Mouse (Mus musculus) myocyte (in vitro differentiated cells): ENCODE data around the gene Slc6a17. TPM values are rescaled to one million over a fixed set of nuclear protein-coding genes. Genes with fewer than 3 reads are reported as not detected.

ENCODE experiments used
- H3K27me3 ChIP-seq: one replicate; pipeline ENCODE4 v1.6.1; 2011; ENCODE audit not compliant: control insufficient read depth, insufficient read depth, insufficient read length
- H3K36me3 ChIP-seq: one replicate; pipeline ENCODE4 v1.6.1; 2011; ENCODE audit not compliant: control insufficient read depth, insufficient read depth
- H3K4me2 ChIP-seq: one replicate; pipeline ENCODE4 v1.6.1; 2011; ENCODE audit warnings: low read depth, control low read depth
- H3K4me3 ChIP-seq: one replicate; pipeline ENCODE4 v1.5.1; 2011; ENCODE audit warnings: mild to moderate bottlenecking, control low read depth, moderate library complexity
- H3K79me2 ChIP-seq: one replicate; pipeline ENCODE4 v1.6.1; 2011; ENCODE audit not compliant: control insufficient read depth, insufficient read depth
- H3ac ChIP-seq: one replicate; pipeline ENCODE4 v1.6.1; 2011; ENCODE audit not compliant: control insufficient read depth, insufficient read length
- CEBPB ChIP-seq: IDR thresholded peaks from 2 replicates; pipeline ENCODE4 v1.6.1; 2011; ENCODE audit warnings: mild to moderate bottlenecking, moderate library complexity; ENCODE audit not compliant: poor library complexity, insufficient read depth, severe bottlenecking
- E2F4 ChIP-seq: IDR thresholded peaks from one replicate; pipeline ENCODE4 v1.6.1; 2011; ENCODE audit warnings: mild to moderate bottlenecking, control low read depth, moderate library complexity; ENCODE audit not compliant: insufficient read depth
- MAX ChIP-seq: IDR thresholded peaks from one replicate; pipeline ENCODE4 v1.6.1; 2011; ENCODE audit warnings: low read depth, mild to moderate bottlenecking, control low read depth
- MYOD1 ChIP-seq, 3 experiments: IDR thresholded peaks; one replicate each; pipeline ENCODE4 v1.6.1; 2011; ENCODE audit warnings: control low read depth in 2 of 3, low read depth in 2 of 3, mild to moderate bottlenecking in 2 of 3, moderate library complexity in 1 of 3; ENCODE audit not compliant: insufficient read length in 2 of 3, control insufficient read depth in 1 of 3
- MYOG ChIP-seq, 3 experiments: IDR thresholded peaks; one replicate each; pipeline ENCODE4 v1.6.1; 2011; ENCODE audit warnings: control low read depth in 2 of 3, low read depth in 2 of 3, mild to moderate bottlenecking in 2 of 3; ENCODE audit not compliant: insufficient read length in 2 of 3, control insufficient read depth in 1 of 3, insufficient read depth in 1 of 3
- POLR2A ChIP-seq: IDR thresholded peaks from one replicate; pipeline ENCODE4 v1.6.1; 2011; ENCODE audit warnings: low read depth, mild to moderate bottlenecking, control low read depth, moderate library complexity; ENCODE audit not compliant: insufficient read length
- POLR2AphosphoS2 ChIP-seq: IDR thresholded peaks from one replicate; pipeline ENCODE4 v1.6.1; 2011; ENCODE audit warnings: low read depth, control low read depth; ENCODE audit not compliant: insufficient read length
- REST ChIP-seq: IDR thresholded peaks from one replicate; pipeline ENCODE4 v1.6.1; 2011; ENCODE audit warnings: mild to moderate bottlenecking, control low read depth, moderate library complexity; ENCODE audit not compliant: insufficient read depth, insufficient read length
- SRF ChIP-seq: IDR thresholded peaks from one replicate; pipeline ENCODE4 v1.6.1; 2011; ENCODE audit warnings: low read depth; ENCODE audit not compliant: control insufficient read depth, insufficient read length
- TCF12 ChIP-seq: IDR thresholded peaks from one replicate; pipeline ENCODE4 v1.6.1; 2011; ENCODE audit warnings: mild to moderate bottlenecking, control low read depth; ENCODE audit not compliant: poor library complexity, insufficient read depth, severe bottlenecking
- TCF3 ChIP-seq: IDR thresholded peaks from one replicate; pipeline ENCODE4 v1.6.1; 2011; ENCODE audit warnings: low read depth, control low read depth; ENCODE audit not compliant: insufficient read length
- USF1 ChIP-seq: IDR thresholded peaks from one replicate; pipeline ENCODE4 v1.6.1; 2011; ENCODE audit warnings: low read depth, mild to moderate bottlenecking, control low read depth, moderate library complexity
- polyA plus RNA-seq: library from polyadenylated mRNA; unstranded; fragments of >200 nt; fragmentation: generic; extraction: Trizol; gene quantifications from one replicate; pipeline ENCODE4 v1.2.1, GENCODE M21; 2012; ENCODE audit warnings: missing spikeins

Gene Slc6a17
- polyA plus RNA-seq, 1 experiment: 1.9 TPM

- Histone ChIP-seq H3K4me3 (no peak overlapping the region), H3K79me2 (no peaks in the 10 kb centered on the region), H3K4me2 (no peak overlapping the region), H3K36me3 (no peaks in the 10 kb centered on the region), H3ac (no peak overlapping the region), H3K27me3 (peaks cover 8% of the 10 kb centered on the region)
- TF ChIP-seq TCF12 (no peak), USF1 (no peak), POLR2AphosphoS2 (no peak), MYOG (IDR thresholded peaks at IDR 0.05; ENCODE audit: control insufficient read depth in 1 of 3, insufficient read depth in 1 of 3, insufficient read length in 2 of 3, low read depth in 2 of 3) (no peak), SRF (no peak), E2F4 (no peak), REST (no peak), POLR2A (no peak), MYOD1 (IDR thresholded peaks at IDR 0.05; ENCODE audit: control insufficient read depth in 1 of 3, insufficient read length in 2 of 3, low read depth in 2 of 3) (no peak), TCF3 (no peak), MAX (no peak), CEBPB (no peak)
These were observed 22.3 kb downstream of the Slc6a17 start for GRCm38 (mm10) chr3:107495524-107495923.

DNA sequence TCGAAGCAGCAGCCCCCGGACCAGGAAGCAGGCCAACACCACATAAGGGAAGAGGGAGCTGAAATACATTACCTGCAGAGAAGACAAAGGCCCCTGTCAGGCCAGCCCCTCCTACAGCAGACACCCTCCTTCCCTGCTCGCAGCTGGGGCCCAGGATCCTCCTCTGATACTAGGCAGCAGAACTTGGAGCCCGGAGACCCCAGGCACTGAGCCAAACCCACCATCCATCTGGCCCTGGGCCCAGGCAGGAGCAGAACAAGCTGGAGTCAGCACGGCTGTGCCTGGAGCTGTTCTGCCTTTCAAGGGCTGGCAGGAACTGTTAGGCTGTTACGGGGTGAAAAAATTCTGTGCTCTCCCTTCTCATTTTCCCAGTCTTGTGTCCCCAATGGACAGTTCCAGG lies 26.4 kb downstream of the Slc6a17 start:
- Histone ChIP-seq H3K4me3 (no peak overlapping the region), H3K36me3 (no peaks in the 10 kb centered on the region), H3ac (no peak overlapping the region), H3K4me2 (no peak overlapping the region), H3K27me3 (peaks cover 1% of the 10 kb centered on the region), H3K79me2 (no peaks in the 10 kb centered on the region)
- TF ChIP-seq SRF (no peak), USF1 (no peak), MYOG (IDR thresholded peaks at IDR 0.05; ENCODE audit: control insufficient read depth in 1 of 3, insufficient read depth in 1 of 3, insufficient read length in 2 of 3, low read depth in 2 of 3) (no peak), TCF12 (no peak), MAX (no peak), POLR2A (no peak), E2F4 (no peak), CEBPB (no peak), MYOD1 (IDR thresholded peaks at IDR 0.05; ENCODE audit: control insufficient read depth in 1 of 3, insufficient read length in 2 of 3, low read depth in 2 of 3) (no peak), POLR2AphosphoS2 (no peak), REST (no peak), TCF3 (no peak)

DNA sequence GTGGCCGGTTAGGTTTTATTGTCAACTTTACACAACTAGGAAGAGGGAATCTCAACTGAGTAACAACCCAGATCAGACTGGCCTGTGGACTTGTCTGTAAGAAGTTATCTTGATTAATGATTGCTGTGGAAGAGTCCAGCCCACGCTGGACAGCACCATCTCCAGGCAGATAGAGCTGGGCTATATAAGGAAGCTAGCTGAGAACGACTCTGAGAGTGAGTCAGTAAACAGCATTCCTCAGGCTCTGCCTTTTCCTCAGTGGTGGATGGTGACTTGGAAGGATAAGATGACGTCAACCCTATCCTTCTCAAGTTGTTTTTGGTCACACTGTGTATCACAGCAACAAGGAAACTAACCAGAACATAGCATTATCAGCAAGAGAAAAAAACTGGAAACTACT lies 29.2 kb downstream of the Slc6a17 start:
- H3K4me2 ChIP-seq: no peak overlapping the region
- peaks cover 4% of the 10 kb centered on the region for H3K27me3 ChIP-seq
- TF ChIP-seq MAX: no peak
- no peak for TF ChIP-seq MYOD1 (IDR thresholded peaks at IDR 0.05; ENCODE audit: control insufficient read depth in 1 of 3, insufficient read length in 2 of 3, low read depth in 2 of 3)
- no peak for TF ChIP-seq POLR2A
- no peak for TF ChIP-seq TCF3
- TF ChIP-seq MYOG (IDR thresholded peaks at IDR 0.05; ENCODE audit: control insufficient read depth in 1 of 3, insufficient read depth in 1 of 3, insufficient read length in 2 of 3, low read depth in 2 of 3): no peak
- TF ChIP-seq SRF: no peak
- no peak for TF ChIP-seq TCF12
- TF ChIP-seq POLR2AphosphoS2: no peak
- TF ChIP-seq USF1: no peak
- TF ChIP-seq E2F4: no peak
- no peak for TF ChIP-seq CEBPB
- no peak for TF ChIP-seq REST
- H3K79me2 ChIP-seq: no peaks in the 10 kb centered on the region
- H3K4me3 ChIP-seq: no peak overlapping the region
- H3K36me3 ChIP-seq: no peaks in the 10 kb centered on the region
- no peak overlapping the region for H3ac ChIP-seq

- Histone ChIP-seq H3ac (no peak overlapping the region), H3K27me3 (peaks cover 4% of the 10 kb centered on the region), H3K36me3 (no peaks in the 10 kb centered on the region), H3K4me3 (no peak overlapping the region), H3K79me2 (no peaks in the 10 kb centered on the region), H3K4me2 (no peak overlapping the region)
- no peak for TF ChIP-seq TCF3
- no peak for TF ChIP-seq POLR2A
- no peak for TF ChIP-seq REST
- TF ChIP-seq MAX: no peak
- no peak for TF ChIP-seq TCF12
- no peak for TF ChIP-seq POLR2AphosphoS2
- no peak for TF ChIP-seq USF1
These were observed 34.5 kb downstream of the Slc6a17 start for GRCm38 (mm10) chr3:107483290-107483689.

GRCm38 (mm10) chr3:107480660-107481059 lies 37.2 kb downstream of the Slc6a17 start:
- Histone ChIP-seq H3K36me3 (no peaks in the 10 kb centered on the region), H3K4me3 (no peak overlapping the region), H3K79me2 (no peaks in the 10 kb centered on the region), H3K27me3 (peaks cover 4% of the 10 kb centered on the region), H3K4me2 (no peak overlapping the region), H3ac (no peak overlapping the region)
- TF ChIP-seq CEBPB (no peak), MYOG (IDR thresholded peaks at IDR 0.05; ENCODE audit: control insufficient read depth in 1 of 3, insufficient read depth in 1 of 3, insufficient read length in 2 of 3, low read depth in 2 of 3) (no peak), POLR2AphosphoS2 (no peak), TCF3 (no peak), USF1 (no peak), POLR2A (no peak), REST (no peak), SRF (no peak), E2F4 (no peak)
